Mouse (Mus musculus) layer of hippocampus, adult 11-12 months (tissue): Measurements from ENCODE around the gene Rhbdl3.
"Not testable (repeated sequence)": the region's sequence is repeated elsewhere in the genome, so short reads cannot be mapped to it uniquely, and the experiment has no call there.

Experiments used
- DNase-seq: peaks from one replicate; pipeline ENCODE4 v3.0.0; 2022; ENCODE audit warnings: low spot score

The Rhbdl3 gene

DNA sequence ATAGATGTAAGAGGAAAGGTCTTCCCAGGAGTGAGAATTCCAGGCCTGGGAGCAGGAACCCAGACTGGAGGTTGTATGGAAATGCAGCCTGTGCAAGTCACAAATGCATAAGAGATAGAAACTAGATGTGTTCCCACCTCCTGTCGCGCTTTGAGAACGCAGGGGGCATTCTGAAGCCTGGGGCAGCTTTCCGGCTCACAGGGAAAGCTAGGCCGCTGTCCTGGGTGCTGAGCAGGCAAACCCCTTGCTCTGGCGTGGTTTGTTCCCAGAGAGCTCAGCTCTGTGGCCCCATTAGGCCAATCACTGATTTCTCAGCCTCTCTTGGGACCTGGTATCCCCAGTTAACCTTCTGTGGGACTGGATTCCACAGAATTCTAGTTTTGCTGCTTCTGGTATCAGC is 11.9 kb downstream of the Rhbdl3 start:
- no peak for DNase-seq

- DNase-seq: no peak
These were observed 12.8 kb downstream of the Rhbdl3 start for GRCm38 (mm10) chr11:80313462-80313861.

DNA sequence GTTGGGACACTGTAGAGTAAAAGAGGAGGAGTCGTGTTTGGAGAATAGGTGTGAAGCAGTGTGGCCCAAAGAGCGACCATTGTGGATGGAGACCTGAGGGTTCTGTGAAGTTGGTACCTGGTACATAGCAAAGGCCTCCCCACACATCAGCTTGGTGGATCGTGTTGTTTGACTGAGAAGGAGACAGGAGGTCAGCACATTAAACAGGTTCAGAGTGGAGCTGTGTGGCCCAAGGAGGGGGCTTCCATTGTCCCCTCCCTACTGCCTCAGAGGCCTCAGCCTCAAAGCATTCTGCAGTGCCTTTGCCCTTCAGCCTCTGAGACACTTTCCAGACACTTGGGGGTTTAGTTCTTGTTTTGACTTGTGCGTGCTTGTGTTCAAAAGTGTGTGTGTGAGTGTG is 13.2 kb downstream of the Rhbdl3 start:
- no peak for DNase-seq

DNA sequence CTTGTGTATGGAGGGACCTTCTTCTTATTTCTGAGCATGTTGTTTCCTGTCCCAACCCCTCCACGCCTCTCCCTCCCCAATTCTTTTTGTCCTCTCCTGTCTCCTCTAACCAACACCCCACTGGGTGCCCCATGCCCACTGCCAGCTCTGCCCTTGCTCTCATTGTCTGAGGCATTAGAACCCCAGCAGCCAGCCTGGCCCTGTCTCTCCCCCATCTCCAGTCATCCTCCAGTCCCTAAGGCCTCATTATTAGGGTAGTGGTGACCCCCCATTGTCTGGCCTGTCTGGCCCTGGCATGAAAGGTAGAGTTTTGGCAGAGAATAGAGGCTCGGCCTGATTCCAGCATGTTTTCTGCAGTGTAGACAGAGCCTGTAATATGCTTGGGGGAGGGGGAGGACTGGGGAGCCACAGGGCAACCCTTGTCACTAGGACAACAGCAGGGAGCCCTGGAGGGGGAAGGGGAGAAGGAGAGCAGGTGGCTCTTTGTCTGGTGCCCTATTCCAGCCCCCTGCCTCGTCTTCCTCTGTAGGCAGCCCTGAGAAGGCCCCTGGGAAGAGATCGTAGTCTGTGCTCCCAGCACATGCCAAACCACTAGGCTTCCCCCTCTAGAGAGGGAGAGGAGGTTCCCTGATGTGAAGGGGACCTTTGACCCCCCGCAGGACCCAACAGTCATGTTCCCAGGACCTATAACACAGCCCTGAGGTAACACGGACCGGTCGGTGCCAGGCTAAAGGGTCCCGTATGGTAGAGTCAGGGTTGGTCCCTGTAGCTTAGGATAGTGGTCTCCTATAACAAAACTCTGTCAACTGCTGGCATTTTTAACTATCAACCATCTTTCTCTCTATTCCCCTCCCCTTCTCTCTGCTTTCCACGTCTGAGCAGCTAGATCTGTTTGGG is 15.3 kb downstream of the Rhbdl3 start:
- DNase-seq: no peak

- no peak for DNase-seq
These were observed 22.5 kb downstream of the Rhbdl3 start for GRCm38 (mm10) chr11:80323255-80323654.

DNA sequence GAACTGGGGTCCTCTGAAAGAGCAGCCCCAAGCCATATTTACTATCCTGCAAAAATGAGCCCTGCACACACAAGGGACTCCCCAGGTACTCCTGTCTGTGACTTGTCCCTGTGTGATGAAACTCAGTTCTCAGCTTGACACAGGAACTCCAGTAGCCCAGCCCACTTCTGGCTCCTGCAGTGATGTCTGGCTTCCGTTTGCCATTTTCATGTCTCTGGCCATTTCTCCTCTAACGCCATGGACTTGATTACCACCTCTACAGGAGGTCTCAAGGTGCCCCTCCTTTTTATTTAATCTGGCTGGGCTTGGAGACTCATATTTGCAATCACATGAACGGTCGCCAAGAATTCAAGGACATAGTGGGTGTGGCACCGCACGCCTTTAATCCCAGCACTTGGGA is 23.9 kb downstream of the Rhbdl3 start:
- DNase-seq: no peak

- no peak for DNase-seq
These were observed 32.1 kb downstream of the Rhbdl3 start for GRCm38 (mm10) chr11:80332709-80333400.

DNA sequence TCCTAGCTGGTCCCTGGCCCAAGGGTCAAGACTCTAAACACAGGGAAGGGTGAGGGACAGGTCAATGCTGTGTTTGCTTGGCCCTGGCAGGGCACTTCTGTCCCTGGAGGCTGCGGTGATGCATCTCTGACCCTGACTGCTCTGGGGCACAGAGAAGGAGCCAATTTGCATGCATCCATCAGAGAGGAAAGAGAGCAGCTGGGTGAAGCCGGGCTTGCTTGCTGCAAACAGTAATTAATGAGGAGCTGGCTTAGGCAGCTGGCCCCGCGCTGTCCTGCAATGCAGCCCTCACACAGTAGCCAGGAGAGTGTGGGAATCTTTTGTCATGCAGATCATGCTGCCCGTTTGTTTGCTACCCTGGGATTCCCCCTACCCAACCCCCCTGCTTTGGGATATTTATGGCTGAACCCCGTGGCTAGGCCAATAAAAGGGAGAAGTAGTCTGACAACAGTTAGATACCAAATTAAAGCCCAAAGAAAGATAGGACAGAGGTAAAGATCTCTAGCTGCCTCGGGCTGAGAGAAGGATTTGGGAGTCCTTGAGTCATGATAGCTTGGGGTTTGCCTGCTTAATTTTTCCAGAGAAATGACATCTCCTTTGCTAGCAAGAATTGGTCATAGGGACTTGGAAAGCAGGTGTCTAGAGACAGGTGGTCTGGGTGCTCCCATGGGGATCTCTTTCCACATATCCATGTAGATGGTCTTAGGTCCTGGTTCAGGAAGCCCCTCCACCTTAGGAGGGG is 35.1 kb downstream of the Rhbdl3 start:
- no peak for DNase-seq

- DNase-seq: no peak
These were observed 35.6 kb downstream of the Rhbdl3 start for GRCm38 (mm10) chr11:80336351-80336730.

- no peak for DNase-seq
These were observed 41.8 kb downstream of the Rhbdl3 start for GRCm38 (mm10) chr11:80342482-80342881.

GRCm38 (mm10) chr11:80351832-80352430 is 51.2 kb downstream of the Rhbdl3 start:
- DNase-seq: peak; percentile 86

DNA sequence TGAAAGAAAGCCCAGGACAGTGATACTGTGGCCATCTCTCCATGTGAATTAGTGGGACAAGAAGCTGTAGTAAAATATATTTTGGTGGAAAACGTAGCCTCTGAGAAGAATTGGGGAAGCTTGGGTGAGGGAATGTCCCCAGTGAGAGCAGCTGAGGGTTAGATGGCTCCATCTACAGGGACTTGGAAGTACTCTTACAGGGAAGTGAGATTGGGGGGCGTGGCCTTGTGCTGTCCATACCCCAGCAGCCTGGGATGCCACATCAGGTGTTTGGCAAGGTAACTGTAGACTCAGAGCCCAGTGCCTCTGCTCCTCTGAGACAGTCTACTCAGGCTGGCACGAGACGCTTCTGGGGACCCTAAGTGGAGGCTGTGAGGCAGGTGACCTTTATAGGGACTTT is 54.1 kb downstream of the Rhbdl3 start:
- DNase-seq: peak; percentile 21

DNA sequence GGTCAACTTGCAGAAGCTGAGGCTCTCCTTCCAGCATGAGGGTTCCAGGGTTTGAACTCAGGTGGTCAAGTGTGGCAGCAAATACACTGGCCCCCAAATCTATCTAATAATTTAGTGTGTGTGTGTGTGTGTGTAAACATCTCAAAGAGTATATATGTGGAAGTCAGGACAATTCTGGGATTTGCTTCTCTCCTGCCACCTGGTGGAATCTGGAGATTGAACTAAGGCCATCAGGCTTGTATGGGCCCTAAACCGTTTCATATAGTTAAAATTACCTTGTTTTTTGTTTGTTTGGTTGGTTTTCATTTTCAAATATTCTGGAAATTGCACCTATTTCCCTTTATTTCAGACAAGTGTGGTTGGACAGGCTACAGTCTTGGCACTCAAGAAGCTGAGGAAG is 68.2 kb downstream of the Rhbdl3 start:
- DNase-seq: no peak

- DNase-seq: no peak
These were observed 75.9 kb downstream of the Rhbdl3 start for GRCm38 (mm10) chr11:80376651-80377050.

- DNase-seq: peak; percentile 76
These were observed 77.2 kb downstream of the Rhbdl3 start, which contains the start of gene 5730455P16Rik for GRCm38 (mm10) chr11:80377712-80378451. 5730455P16Rik (minus strand) TSS chr11:80378034.

DNA sequence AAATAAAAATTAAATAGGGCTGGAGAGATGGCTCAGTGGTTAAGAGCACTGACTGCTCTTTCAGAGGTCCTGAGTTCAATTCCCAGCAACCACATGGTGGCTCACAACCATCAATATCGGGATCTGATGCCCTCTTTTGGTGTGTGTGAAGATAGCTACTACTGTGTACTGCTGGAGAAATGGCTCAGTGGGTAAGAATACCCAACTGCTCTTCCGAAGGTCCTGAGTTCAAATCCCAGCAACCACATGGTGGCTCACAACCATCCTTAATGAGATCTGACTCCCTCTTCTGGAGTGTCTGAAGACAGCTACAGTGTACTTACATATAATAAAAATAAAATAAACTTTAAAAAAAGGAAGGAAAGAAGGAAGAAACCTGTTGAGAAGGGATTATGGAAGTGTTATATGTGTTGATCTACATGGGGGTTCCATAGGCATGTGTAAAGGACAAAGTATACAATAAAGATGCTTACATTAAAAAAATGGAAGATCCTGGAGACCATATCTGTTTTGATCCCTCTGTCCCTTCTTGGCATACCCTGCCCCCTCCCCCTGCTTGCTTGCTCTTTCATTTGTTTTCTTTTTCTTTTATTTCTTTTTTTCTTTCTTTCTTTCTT is 77.8 kb downstream of the Rhbdl3 start:
- DNase-seq: not testable (repeated sequence)

DNA sequence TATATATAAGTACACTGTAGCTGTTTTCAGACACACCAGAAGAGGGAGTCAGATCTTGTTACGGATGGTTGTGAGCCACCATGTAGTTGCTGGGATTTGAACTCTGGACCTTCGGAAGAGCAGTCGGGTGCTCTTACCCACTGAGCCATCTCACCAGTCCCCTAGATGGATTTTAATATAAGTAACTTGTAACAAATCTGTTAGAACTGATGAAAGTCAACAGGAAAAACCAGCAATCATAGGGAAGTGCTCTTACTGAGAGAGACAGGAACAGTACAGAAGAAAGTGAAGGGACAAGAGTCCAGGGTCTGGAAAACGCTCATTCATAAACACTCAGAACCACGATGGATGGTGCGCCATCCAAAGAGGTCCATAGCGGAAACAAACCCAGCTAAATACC is 78.5 kb downstream of the Rhbdl3 start:
- DNase-seq: not testable (repeated sequence)

DNA sequence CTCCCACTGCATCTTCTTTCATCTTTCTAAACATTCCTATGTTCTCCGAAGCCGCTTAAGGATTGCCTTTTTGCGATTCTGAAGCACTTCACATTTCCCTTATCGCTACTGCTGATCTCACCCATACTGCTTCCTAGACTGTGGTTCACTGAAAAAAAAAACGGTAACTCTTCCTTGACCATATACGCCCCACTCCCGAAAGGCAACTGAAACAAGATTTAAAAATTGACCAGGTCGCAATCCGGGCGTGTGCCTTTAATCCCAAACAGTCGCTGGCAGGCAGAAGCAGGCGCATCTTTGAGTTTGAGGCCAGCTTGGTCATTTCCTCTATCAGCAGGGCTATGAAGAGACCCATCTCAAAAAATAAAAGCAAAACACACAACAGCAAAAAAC is 81.9 kb downstream of the Rhbdl3 start:
- no peak for DNase-seq

DNA sequence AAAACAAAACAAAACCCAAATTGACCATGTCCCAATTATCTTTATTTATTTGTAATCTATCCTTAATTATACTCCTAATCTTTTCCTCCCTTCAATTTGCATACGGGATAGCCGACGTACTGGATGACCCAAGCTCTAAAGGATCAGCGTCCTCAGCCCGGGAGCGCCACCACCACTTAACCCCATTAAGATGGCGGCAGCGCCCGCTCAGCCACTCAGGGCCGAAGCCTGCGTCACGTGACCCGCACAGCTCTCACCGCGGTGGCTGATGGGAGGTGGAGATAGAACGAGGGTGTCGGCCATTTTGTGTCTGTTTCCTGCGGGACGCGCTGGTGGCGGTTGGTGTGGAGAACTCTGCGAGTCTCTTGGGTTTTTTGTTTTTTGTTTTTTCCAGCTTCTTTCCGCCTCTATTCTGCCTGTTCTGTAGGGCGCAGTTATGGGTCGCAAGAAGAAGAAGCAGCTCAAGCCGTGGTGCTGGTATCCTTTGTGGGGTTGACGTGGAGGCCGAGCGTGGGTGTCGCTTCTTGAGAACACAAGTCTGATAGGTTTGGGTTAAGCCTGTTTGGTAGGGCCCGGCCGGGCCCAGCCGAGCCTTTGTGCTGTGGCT is 82.4 kb downstream of the Rhbdl3 start, which contains the start of gene Zfp207:
Gene Zfp207, plus strand, starts transcription at position 261 of the 607 bp plus-strand sequence.
- DNase-seq: peak; percentile 98

DNA sequence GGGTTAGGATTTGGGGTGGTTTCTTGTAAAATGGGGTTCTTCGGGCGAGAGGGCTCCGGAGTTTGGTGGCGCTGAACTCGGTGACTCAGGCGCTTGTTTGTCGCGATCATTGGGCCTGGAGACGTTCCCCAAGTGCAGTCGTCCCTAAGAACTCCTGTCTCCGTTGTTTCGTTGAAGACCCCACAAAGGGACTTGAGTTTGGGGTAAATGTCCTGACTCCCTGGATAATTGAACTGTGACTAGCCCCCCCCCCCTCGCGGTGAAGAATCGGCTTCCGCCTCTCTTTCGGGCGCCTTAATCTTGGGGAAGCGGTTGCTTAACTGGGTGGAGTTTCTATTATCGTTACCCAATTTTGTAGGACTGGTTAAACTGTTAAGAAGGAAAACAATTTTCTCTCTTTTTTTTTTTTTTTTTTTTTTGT is 82.9 kb downstream of the Rhbdl3 start:
- no peak for DNase-seq
